Mouse (Mus musculus): Measurements from ENCODE around the gene Rtn1.

The Rtn1 gene

DNA sequence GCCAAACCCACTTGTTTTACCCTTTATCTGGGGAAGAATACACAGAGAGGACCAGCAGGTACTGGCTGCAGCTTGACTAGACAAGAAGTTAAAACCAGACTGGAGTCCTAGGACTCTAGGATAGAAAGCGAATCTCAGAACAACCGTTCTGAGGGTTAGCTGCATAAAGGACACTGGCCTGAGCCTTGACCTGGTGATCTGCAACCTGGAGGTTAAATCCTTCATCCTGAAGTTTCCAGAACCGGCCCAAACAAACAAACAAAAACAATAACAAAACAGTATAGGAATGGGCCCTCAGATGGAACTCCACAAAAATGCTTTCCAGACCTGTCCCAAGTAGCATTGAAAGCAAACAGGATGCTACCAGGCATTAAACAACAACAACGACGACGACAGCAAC, at the start of gene Rtn1:
Gene Rtn1, minus strand, starts transcription at position 101 of the 400 bp plus-strand sequence.
- DNase-seq (ENCODE audit: low read depth in 1 of 2, low spot score in 2 of 2) = no peak

DNA sequence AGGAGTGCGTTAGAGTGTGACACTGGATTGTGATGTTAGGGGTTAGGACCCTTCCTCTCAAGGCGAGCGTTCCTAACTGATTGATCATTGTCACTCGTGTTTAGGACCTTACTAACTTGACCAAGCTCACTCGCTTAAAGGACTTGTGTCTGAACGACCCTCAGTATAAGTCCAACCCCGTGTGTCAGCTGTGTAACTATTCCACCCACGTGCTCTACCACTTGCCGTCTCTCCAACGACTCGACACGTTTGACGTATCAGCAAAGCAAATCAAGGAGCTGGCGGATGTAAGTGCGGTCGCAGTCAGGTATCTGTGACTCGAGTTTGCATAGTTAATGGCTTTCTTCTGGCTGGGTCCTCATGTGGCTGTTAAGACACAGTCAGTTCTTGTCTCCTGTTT, 45.1 kb upstream of the Rtn1 start:
- no peak for DNase-seq (ENCODE audit: low read depth in 1 of 2, low spot score in 2 of 2)

DNA sequence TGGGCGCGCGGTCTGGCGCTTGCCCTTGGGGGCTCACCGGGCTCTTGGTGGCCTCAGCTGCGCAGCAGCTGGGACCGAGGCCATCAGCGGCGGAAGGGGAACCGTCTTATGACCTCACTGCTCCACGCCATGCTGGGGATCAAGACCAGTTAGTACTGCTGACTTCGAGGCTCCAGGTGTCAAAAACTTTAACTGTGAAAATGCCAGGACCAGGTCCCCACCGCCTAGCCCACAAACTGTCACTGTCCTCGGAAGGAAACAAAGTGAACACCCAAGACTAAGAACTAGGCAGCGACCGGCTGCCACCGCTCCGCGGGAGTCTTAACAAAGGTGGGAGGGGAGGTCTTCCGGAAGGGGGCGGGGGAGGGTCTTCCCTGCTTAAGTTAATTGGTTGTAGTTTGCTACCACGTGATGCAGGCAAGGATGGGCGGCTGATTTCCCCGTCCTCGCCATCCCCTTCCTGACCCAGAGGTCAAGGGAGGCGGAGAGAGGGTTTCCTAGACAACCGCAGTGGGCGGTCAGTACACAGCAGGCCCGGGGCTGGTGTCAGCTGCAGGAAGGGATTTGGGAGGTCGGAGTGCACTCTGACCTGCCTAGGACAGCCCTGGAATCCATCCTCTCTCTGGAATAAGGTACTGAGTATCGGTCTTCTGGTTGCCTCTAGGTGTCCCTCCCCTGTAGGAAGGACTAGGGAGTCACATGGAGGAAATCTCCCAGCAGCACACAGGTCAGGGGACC, 33.2 kb upstream of the Rtn1 start, which contains the start of gene Lrrc9:
Gene Lrrc9, plus strand, starts transcription at position 28 of the 738 bp plus-strand sequence.
- DNase-seq (ENCODE audit: low read depth in 1 of 2, low spot score in 2 of 2) = no peak

DNA sequence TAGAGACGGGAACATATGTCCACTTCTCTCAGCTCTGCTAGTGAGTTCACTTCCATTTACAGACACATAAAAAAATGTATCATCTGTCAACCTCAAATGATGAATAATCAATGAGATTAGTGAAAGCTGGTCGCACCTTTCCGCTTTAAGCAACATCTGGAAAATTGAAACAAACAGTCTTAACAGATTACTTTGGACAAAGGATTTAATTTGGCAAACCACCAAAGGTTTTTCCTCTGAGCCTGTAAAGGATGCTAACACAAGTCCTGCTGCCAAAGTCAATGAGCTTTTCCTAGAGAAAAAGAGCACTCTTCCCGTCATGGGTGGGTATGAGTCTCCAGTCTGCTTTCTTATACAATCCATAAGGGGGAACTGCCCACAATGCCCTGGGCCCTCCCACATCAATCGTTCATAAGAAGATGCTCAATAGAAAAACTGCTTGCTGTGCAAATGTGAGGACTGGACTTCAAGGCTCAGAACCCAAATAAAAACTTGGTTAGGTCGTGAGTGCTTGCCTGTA, 30.2 kb upstream of the Rtn1 start:
- no peak for DNase-seq (ENCODE audit: low read depth in 1 of 2, low spot score in 2 of 2)

DNA sequence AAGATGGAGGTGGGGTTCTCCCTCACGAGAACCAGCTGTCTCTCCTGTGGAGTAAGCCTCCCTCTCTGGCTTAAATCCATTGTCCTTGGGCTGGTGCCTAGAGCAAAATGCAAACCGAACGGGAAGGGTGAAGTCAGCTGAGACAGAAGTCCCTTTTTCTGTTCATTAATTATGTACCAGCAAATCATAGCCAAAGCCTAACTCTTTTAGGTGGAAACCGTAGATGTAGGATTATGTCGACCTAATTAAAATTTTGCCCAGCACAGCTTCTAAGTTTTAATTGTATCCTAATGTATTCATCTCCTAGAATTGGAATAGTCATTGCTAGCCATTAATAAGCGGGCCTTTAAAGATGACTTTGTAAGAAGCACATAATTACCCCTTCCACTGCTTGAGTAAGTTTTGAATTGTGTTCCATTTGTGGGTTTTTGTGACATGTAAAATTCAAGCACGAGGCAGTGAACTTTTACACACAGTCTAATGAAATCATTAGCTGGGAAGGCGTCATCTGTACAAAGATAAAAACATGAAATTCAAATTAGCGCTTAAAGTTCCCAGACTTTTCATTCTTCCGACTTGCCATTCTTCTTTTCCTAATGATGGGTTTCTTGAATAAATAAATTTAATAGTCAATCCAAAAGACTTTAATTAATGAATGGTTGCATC, 29.0 kb upstream of the Rtn1 start:
- no peak for DNase-seq (ENCODE audit: low read depth in 1 of 2, low spot score in 2 of 2)

DNA sequence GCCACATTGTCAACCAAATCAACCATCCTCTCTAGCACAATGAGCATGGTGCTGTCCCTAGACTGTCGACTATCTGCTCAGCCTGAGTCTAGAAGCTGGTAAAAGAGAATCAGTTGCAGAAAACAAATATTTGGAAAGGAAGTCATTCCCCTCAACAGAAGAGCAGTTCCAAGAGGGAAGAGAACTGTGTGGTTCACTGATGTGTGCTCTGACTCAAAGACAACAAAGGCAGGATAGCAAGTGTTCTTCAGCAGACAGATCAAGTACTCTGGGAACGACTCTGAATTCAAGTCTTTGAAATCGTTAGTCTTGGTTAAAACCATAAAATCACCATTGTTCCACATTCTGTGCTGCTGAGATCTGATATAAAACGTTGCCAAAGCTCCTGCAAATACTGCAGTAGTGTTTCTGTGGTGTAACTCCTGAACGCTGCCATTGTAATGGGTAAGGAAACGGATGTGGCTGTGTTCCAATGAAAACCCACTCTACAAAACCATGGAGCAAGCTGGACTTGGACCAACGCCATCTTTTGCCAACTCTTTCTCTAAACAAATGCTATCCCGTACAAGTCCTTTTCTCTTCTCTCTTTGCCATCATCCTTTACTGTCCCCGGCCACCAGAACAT, 24.5 kb upstream of the Rtn1 start:
- DNase-seq (ENCODE audit: low read depth in 1 of 2, low spot score in 2 of 2) = no peak

GRCm38 (mm10) chr12:72432209-72432608, 23.4 kb upstream of the Rtn1 start:
- no peak for DNase-seq (ENCODE audit: low read depth in 1 of 2, low spot score in 2 of 2)

- no peak for DNase-seq (ENCODE audit: low read depth in 1 of 2, low spot score in 2 of 2)
Observed at GRCm38 (mm10) chr12:72427722-72428126, 18.9 kb upstream of the Rtn1 start.

DNA sequence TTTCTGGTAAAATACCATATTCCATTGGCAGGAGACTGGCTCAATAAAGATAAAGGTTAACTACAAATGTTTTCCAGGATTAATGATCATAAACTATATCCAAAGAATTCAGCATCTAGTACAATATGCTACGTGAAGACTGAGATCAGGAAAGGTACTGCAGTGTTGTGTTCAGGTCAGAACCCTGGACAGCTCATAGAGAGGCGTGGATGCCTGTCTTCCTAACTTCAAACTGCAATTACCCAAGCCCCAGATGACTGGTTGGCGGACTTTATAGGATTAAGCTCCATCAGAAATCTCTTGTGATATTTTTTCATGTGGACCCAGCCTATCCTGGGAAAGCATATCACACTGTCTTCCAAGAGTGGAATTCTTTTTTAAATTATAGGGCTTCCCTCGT, 13.8 kb upstream of the Rtn1 start:
- DNase-seq (ENCODE audit: low read depth in 1 of 2, low spot score in 2 of 2) = no peak

DNA sequence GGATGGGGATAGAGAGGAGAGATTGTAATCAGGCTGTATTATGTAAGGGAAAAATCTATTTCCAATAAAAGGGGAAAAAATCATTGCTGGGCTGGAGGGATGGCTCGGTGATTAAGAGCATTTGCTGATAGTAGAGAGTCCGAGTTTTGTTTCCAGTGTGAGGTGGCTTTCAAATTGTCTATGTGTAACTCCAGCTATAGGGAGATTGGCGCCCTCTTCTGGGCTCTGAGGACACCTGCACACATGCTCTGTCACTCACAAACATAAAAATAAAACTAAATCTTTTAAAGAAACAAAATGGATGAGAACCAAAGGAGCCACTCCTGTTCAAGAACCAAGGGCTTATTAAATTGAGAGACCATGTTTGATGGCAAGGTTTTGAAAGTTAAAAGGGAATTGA, 8.9 kb upstream of the Rtn1 start:
- DNase-seq (ENCODE audit: low read depth in 1 of 2, low spot score in 2 of 2) = no peak

DNA sequence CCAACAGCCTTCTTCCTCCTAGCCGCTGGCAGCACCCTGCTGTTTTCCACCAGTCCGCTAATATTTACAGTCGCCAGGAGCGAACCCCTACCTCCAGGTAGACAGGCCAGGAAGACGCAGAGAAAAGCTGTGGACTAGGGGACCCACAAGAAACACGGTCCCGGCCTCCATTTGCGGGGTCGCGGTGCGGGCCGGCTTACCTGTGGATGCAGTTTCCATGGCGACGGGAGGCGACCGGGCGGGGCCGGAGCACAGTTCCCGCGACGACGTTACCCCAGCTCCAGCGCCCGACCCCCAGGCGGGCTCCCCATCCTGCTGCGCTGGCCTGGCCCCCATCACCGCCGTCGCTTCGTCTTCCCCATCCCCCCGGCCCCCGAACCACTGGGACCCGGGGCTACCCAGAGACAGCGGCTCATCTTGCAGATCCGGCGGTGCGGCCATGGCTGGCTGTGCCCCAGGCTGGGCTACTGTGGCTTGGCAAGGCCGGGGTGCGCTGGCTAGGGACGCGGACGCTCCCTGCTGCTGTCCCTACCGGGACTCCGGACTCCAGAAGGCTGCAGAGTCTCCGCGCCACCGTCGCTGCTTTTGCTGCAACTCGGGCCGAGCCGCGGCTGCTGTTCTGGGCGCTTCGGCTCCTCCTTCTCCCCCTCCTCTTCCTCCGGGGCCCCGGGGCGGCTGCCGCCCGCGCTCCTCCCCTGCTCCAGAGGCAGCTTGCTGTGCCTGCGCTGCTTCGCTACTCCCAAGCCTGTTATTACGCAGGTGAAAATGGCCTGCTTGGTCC, 553 bp downstream of the Rtn1 start:
- no peak for DNase-seq (ENCODE audit: low read depth in 1 of 2, low spot score in 2 of 2)

DNA sequence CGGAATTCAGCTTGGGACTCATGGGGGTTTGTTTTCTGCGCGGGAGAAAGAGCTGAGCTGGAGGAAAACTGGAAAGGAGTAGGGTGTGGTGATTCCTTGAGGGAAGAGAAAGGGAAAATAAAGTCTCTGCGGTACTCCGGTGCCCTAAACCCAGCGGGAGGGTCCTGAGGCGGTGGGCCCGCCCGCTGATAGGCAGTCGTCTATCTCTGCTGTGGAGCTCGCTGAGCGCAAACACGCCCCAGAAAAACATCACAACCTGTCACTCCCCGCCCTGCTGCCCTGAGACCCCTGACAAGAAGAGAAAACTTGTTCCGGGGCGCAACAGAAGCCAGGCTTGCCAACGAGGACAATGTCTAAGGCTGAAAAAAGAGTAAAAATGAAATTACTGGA, 1.1 kb downstream of the Rtn1 start:
- no peak for DNase-seq (ENCODE audit: low read depth in 1 of 2, low spot score in 2 of 2)

DNA sequence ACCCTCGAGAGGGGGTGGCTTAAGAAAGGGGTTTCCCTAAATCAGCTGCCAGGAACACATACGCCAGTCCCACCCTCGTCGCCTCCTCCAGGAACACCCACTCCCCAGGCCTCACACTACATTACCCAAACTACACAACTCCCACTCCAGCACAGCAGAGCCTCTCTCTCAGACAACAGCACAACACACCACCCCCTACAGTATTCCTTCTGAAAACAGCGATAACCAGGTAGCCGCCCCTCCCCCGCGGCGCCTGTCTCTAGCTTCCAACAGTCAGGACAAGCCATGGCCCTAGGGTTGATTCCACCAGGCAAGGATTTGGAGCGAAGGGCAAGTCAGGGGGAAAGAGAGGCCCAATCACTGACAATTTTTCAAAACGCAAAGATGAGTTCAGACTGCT, 1.7 kb downstream of the Rtn1 start:
- no peak for DNase-seq (ENCODE audit: low read depth in 1 of 2, low spot score in 2 of 2)

DNA sequence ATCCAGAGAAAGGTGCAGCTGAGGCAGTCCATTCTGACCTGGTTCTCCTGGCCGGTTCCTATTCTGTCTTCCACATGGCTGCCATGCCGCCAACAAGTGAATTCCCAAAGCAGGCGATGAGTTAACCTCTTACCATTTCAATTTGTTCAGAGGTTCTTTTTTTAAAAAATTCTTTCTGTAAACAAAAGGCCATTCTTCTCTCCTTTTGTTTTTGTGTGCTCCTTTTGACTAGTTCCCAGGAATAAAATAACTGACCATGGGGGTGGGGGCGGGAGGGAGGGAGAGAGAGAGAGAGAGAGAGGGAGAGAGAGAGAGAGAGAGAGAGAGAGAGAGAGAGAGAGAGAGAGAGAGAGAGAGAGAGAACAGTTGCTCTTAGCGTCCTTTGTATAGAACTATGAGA, 3.8 kb downstream of the Rtn1 start:
- no peak for DNase-seq (ENCODE audit: low read depth in 1 of 2, low spot score in 2 of 2)

- DNase-seq (ENCODE audit: low read depth in 1 of 2, low spot score in 2 of 2) = no peak
Observed at GRCm38 (mm10) chr12:72393046-72393805, 15.6 kb downstream of the Rtn1 start.

DNA sequence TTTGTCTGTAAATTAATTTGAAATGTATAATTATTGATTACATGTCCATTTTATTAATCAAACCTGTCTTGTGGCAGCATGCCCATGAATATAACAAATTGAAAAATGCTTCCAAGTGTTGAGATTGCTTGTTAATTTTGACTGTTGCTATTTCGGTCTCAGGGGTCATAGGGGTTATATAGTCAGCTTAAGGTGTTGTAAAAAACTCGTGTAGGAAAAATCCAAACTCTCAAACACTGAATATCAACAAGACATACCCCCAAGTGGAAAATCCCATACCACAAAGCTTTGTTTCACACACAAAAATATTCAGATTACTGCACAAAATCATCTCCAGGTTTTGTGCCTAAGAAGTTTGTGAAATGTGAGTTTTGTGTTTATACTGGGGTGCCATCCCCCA, 18.5 kb downstream of the Rtn1 start:
- DNase-seq (ENCODE audit: low read depth in 1 of 2, low spot score in 2 of 2) = no peak

DNA sequence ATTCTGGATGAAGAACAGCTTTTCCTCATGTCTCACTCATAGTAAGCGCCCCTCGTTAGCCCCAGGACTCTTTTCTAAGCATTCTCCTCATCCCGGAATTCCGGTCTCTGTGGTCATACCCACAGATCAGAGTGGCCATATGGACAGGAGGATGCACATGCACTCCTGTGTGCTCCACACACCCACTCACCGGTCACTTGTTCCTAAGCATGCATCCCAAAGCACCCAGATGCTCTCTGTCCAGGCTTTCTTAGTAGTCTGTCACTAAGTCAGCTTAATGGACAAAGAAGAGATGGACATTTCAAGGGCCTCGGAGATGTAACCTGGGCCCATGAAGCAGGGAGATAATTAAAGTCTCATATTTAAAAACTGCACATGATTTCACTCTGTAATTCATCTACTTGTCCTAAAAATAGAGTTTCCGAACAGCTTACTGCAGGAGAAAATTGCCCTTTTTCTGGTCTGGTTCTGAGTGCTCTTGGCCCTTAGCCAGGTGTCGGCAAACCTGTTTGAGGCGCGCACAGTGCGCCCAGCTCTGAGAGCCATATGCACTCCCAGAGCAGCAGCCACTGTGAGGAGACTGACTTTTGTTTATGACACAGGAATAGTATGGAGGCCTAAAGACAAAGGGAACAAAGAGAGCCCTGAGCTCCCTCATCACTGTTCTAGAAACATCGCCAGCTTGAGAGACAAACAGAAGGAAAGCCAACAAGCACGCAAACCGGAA, 19.3 kb downstream of the Rtn1 start:
- no peak for DNase-seq (ENCODE audit: low read depth in 1 of 2, low spot score in 2 of 2)

DNA sequence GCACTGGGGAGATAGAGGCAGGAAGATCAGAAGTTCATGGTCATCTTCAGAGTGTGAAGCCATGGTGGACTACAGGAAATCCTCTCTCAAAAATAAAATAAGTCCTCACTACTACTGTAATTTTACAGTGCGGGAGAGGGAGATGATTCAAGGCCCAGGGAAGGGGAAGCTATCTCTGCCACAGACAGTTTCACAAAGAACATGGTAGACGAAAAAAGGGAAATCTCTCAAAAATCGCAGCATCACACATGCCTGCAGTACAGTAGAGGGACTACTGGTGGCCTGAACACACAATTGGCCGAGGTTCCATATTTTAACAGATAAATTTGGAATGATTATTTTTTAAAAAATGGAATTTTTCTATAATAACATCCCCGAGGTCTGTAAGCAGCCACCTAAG, 20.0 kb downstream of the Rtn1 start:
- no peak for DNase-seq (ENCODE audit: low read depth in 1 of 2, low spot score in 2 of 2)

GRCm38 (mm10) chr12:72388135-72388534, 20.7 kb downstream of the Rtn1 start:
- no peak for DNase-seq (ENCODE audit: low read depth in 1 of 2, low spot score in 2 of 2)

- no peak for DNase-seq (ENCODE audit: low read depth in 1 of 2, low spot score in 2 of 2)
Observed at GRCm38 (mm10) chr12:72376309-72376708, 32.5 kb downstream of the Rtn1 start.
